Mouse (Mus musculus) spleen, adult 2 months (tissue): ENCODE results near the gene Prap1. TPM values are rescaled to one million over a fixed set of nuclear protein-coding genes. Genes with fewer than 3 reads are reported as not detected.

Experiments used
- DNase-seq, 2 experiments: peaks; one replicate each; pipeline versions ENCODE4 v3.0.0 to v3.0.0-alpha.2; 2012 to 2021; ENCODE audit warnings: low spot score in 2 of 2, low read depth in 1 of 2
- H3K27ac ChIP-seq: fragments of 200-500 bp; 2 replicates; pipeline ENCODE4 v1.5.1; 2012; ENCODE audit warnings: low read length, inconsistent platforms; ENCODE audit not compliant: insufficient read depth
- H3K27me3 ChIP-seq: fragments of 200-500 bp; 2 replicates; pipeline ENCODE4 v1.6.1; 2012; ENCODE audit warnings: mild to moderate bottlenecking, moderate library complexity, low read length, inconsistent platforms; ENCODE audit not compliant: control insufficient read depth, insufficient read depth
- H3K36me3 ChIP-seq: fragments of 200-500 bp; 2 replicates; pipeline ENCODE4 v1.6.1; 2012; ENCODE audit warnings: mild to moderate bottlenecking, low read length, inconsistent platforms; ENCODE audit not compliant: control insufficient read depth, insufficient read depth
- H3K4me1 ChIP-seq: fragments of 200-500 bp; 2 replicates; pipeline ENCODE4 v1.6.1; 2011; ENCODE audit warnings: inconsistent platforms; ENCODE audit not compliant: control insufficient read depth, insufficient read depth, insufficient read length
- H3K4me3 ChIP-seq: fragments of 200-500 bp; 2 replicates; pipeline ENCODE4 v1.5.1; 2011; ENCODE audit warnings: mild to moderate bottlenecking, inconsistent platforms; ENCODE audit not compliant: insufficient read depth, insufficient read length; ENCODE audit errors: extremely low read depth
- CTCF ChIP-seq: fragments of 200-500 bp; IDR thresholded peaks from 2 replicates; pipeline ENCODE4 v1.5.1; 2011; ENCODE audit warnings: mild to moderate bottlenecking, inconsistent platforms; ENCODE audit not compliant: insufficient read depth, insufficient read length, insufficient replicate concordance; ENCODE audit errors: extremely low read depth
- POLR2A ChIP-seq: fragments of 200-500 bp; IDR thresholded peaks from 2 replicates; pipeline ENCODE4 v1.6.1; 2011; ENCODE audit warnings: low read depth, low read length, inconsistent platforms
- WGBS: fragments of 180-500 bp; shearing (Covaris S2); methylation state at CpG from one replicate; pipeline ENCODE4 v1.1.7; 2018; 5-methylcytosine and 5-hydroxymethylcytosine counted together
- polyA plus RNA-seq: library from polyadenylated mRNA; depleted of rRNA; stranded (reverse); fragments of >200 nt; gene quantifications from 2 replicates; pipeline ENCODE4 v1.2.3, GENCODE M21; 2012

The Prap1 gene
- polyA plus RNA-seq, 1 experiment = not detected

- WGBS = 7% methylated on average over 53 of the region's 53 CpGs
- peaks cover 18% of the 10 kb centered on the region for H3K27me3 ChIP-seq
- no peak for DNase-seq
Measured at GRCm38 (mm10) chr7:140057413-140058407, 35.5 kb upstream of the Prap1 start.

GRCm38 (mm10) chr7:140058528-140058927, 34.7 kb upstream of the Prap1 start:
- 32% methylated on average over 7 of the region's 7 CpGs for WGBS
- no peak for TF ChIP-seq CTCF
- TF ChIP-seq POLR2A = no peak
- DNase-seq = no peak
- Histone ChIP-seq H3K27ac (no peak overlapping the region), H3K4me1 (no peaks in the 10 kb centered on the region; the same call in none of the 2 replicates), H3K4me3 (no peak overlapping the region), H3K36me3 (no peaks in the 10 kb centered on the region), H3K27me3 (peaks cover 18% of the 10 kb centered on the region)

More at GRCm38 (mm10) chr7:140057413-140058407, 35.5 kb upstream of the Prap1 start:
- no peak overlapping the region for H3K4me3 ChIP-seq
- TF ChIP-seq POLR2A (no peak), CTCF (no peak)
- no peaks in the 10 kb centered on the region for H3K36me3 ChIP-seq
- H3K4me1 ChIP-seq = no peaks in the 10 kb centered on the region; the same call in none of the 2 replicates
- no peak overlapping the region for H3K27ac ChIP-seq

- Histone ChIP-seq H3K36me3 (no peaks in the 10 kb centered on the region), H3K4me3 (no peak overlapping the region), H3K27me3 (peaks cover 18% of the 10 kb centered on the region), H3K4me1 (no peaks in the 10 kb centered on the region; the same call in none of the 2 replicates), H3K27ac (no peak overlapping the region)
- WGBS = 56% methylated on average over 4 of the region's 4 CpGs
- no peak for TF ChIP-seq POLR2A
- no peak for DNase-seq
Measured at GRCm38 (mm10) chr7:140059601-140060000, 33.6 kb upstream of the Prap1 start.

- Histone ChIP-seq H3K36me3 (no peaks in the 10 kb centered on the region), H3K27me3 (peaks cover 16% of the 10 kb centered on the region), H3K27ac (no peak overlapping the region), H3K4me3 (no peak overlapping the region), H3K4me1 (no peaks in the 10 kb centered on the region; the same call in none of the 2 replicates)
- TF ChIP-seq POLR2A (no peak), CTCF (no peak)
- 5% methylated on average over 47 of the region's 47 CpGs for WGBS
- no peak for DNase-seq
Measured at GRCm38 (mm10) chr7:140060936-140061831, 32.0 kb upstream of the Prap1 start.

- no peaks in the 10 kb centered on the region for H3K36me3 ChIP-seq
- TF ChIP-seq CTCF (no peak), POLR2A (no peak)
- H3K4me1 ChIP-seq = no peaks in the 10 kb centered on the region; the same call in none of the 2 replicates
- H3K27ac ChIP-seq = no peak overlapping the region
- 6% methylated on average over 6 of the region's 6 CpGs for WGBS
- no peak overlapping the region for H3K4me3 ChIP-seq
- peaks cover 16% of the 10 kb centered on the region for H3K27me3 ChIP-seq
- DNase-seq = no peak
Measured at GRCm38 (mm10) chr7:140061832-140062130, 31.4 kb upstream of the Prap1 start.

- no peaks in the 10 kb centered on the region for H3K36me3 ChIP-seq
- no peaks in the 10 kb centered on the region; the same call in none of the 2 replicates for H3K4me1 ChIP-seq
- no peak overlapping the region for H3K4me3 ChIP-seq
- no peak overlapping the region for H3K27ac ChIP-seq
- 31% methylated on average over 11 of the region's 11 CpGs for WGBS
- no peak for TF ChIP-seq CTCF
- no peak for TF ChIP-seq POLR2A
- H3K27me3 ChIP-seq = peaks cover 16% of the 10 kb centered on the region
- DNase-seq = no peak
Measured at GRCm38 (mm10) chr7:140062307-140062706, 30.9 kb upstream of the Prap1 start.
